Mouse (Mus musculus) spleen, postnatal 4 days (tissue): ENCODE measurements around the gene Taf1.

Experiments used
- DNase-seq, 2 experiments: peaks; one replicate each; pipeline ENCODE4 v3.0.0; 2022; ENCODE audit warnings: low spot score in 2 of 2

The Taf1 gene

DNA sequence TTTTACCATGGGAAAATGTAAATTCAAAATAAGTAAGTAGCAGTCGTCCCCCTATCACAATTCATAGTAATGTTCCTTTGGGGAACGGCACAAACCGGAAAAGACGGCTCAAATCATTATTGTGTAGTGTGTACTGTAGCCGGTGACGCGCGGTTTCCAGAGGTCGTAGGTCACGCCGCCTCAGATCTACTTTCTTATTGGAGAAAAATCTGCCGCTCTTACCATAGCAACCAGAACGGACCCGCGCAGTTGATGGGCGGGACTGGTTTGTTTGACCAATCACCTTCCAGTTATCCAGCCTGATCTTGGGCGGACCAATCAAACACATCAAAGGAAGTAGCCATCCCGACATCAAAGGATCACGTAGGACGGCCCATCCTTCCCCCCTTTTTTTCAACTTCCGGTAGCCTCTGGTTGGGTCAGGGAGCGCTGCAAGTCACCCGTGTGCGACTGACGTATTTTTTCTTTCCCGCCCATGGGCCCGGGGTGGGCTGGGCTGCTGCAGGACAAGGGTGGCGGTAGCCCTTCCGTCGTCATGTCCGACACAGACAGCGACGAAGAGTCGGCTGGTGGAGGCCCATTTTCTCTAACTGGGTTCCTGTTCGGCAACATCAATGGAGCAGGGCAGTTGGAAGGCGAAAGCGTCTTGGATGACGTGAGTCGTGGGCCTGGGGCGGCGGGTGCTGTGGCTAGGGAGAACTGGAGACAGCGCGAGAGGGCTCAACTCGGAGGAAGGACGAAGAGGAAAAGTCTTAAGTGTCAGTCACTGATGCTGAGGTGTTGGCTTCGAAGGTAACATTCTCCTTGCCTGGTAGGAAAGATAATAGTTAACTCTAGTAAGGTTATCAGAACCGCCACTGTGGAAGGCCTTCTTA lies at the start of gene Taf1:
Gene Taf1, plus strand, starts transcription at position 388 of the 875 bp plus-strand sequence.
- peak; percentile 88 to 90 for DNase-seq

GRCm38 (mm10) chrX:101486487-101487152 lies 45.9 kb upstream of the Taf1 start:
- DNase-seq, result peak; percentile 16 to 71

DNA sequence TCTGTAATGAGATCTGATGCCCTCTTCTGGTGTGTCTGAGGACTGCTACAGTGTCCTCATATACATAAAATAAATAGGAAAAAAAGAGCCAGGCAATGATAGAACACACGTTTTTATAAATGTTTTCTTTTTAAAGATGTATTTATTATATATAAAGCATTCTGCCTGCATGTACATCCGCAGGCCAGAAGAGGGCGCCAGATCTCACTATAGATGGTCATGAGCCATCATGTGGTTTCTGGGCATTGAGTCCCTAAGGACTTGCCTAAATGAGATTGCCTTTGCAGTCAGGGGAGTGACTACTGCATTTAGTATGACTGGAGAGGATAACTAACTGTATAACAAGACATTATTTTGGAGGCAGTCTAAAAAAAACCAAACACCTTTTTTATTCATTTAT lies 27.9 kb upstream of the Taf1 start:
- DNase-seq, result peak; percentile 16 to 68

- no peak for DNase-seq
Observed at GRCm38 (mm10) chrX:101515710-101516109, 16.8 kb upstream of the Taf1 start.

DNA sequence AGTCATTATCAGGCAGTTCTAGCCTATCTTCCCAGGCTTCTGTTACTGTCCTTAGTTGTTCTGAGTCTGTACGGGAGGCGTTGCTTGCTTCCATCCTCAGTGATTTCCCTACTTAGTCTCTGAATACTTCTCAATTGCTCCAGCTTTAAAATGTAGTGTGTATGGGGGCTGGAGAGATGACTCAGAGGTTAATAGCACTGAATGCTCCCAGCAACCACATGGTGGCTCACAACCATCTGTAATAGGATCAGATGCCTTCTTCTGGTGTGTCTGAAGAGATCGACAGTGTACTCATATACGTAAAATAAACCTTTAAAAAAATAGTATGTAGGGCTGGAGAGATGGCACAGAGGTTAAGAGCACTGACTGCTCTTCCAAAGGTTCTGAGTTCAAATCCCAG lies 14.5 kb upstream of the Taf1 start:
- DNase-seq, result no peak

DNA sequence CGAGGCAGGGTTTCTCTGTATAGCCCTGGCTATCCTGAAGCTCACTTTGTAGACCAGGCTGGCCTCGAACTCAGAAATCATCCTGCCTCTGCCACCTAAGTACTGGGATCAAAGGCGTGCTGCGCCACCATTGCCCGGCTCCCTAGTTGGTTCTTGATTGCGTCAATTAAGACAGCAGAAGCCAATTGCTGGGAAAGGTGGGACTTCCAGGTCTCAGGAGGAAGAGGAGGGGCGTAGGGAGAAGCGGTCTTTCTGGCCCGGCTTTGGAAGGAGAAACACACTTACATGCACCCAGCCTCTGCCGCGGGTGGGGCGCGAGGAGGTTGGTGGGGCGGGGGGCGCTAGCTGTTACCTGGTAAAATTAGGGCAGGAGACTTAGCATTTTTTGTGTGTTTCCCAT lies 10.5 kb upstream of the Taf1 start:
- peak in 1 of 2 experiments; percentile 62 for DNase-seq

- peak in 1 of 2 experiments; percentile 62 for DNase-seq
Observed at GRCm38 (mm10) chrX:101527356-101527755, 5.2 kb upstream of the Taf1 start.

DNA sequence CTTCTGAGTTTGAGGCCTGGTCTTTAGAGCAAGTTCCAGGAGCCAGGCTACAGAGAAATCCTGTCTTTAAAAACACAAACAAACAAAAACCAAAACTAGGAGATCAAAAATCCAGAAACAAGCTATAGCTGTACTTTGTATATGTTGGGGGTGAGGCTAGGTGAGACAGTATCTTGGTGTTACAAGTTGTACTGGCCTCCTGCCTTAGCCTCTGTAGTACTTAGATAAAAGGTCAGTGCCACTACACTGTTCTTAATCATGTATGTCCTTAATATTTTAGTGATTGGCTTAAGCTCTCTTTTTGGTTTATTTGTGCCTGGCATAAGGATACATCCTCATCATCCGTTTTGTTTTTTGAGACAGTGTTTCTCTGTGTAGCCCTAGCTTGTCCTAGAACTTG lies 52.9 kb downstream of the Taf1 start:
- no peak for DNase-seq

DNA sequence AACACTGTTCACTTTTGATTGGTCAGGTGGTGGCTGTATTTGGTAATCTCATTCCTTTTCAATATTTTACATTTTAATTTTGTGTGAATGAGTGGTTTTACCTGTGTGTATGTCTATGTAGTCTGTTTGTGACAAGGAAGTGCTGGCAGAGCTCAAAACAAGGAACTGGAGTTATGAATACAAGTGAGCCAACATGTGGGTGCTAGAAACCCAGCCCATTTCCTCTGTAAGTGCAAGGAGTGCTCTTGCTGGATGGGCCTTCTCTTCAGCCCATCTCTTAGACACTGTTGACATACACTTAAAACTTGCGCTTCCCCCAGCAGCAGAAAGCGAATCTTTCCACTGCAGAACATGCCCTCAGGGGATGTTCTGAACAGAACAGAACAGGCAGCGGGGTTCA lies 83.6 kb downstream of the Taf1 start:
- no peak for DNase-seq

- no peak for DNase-seq
Observed at GRCm38 (mm10) chrX:101617889-101618288, 85.4 kb downstream of the Taf1 start.

DNA sequence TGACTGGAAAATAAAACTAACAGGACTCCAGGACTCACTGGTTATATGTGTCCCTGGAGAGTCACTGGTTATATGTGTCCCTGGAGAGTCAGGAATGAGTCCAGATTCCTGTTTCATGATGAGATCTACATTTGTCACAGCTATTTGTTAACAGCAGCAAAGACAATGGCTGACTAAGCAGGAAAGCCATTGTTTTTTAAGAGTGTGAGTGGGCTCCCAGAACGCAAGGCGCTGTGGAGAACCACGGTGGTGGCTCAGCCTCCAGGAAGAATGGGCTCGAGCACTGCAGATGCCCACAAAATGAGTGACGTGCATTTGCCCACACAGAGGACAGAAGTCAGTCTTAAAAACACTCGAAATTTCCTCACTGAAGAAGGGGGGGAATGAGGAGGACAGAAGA lies 87.8 kb downstream of the Taf1 start:
- DNase-seq, result no peak

GRCm38 (mm10) chrX:101622539-101622938 lies 90.0 kb downstream of the Taf1 start:
- DNase-seq, result no peak

- no peak for DNase-seq
Observed at GRCm38 (mm10) chrX:101636821-101637525, 104.4 kb downstream of the Taf1 start.

DNA sequence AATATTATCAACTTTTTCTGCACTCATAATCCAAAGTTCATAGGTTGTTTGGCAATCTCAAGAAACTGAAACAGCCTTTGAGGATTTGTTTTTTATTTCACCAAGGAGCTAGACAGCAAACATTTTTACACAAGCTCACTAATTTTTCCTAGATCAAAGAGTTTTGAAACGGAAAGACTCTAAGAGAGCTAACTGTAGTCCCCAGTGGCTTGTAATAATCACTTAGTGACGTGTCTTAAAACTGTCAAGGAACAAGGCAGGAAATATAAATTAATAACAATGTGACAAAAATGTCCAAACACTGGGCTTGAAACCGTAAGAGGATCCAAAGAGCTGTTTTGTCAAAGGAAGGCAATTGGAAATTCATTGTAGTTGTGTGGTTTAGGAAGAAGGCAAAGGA lies 106.3 kb downstream of the Taf1 start:
- DNase-seq, result no peak

DNA sequence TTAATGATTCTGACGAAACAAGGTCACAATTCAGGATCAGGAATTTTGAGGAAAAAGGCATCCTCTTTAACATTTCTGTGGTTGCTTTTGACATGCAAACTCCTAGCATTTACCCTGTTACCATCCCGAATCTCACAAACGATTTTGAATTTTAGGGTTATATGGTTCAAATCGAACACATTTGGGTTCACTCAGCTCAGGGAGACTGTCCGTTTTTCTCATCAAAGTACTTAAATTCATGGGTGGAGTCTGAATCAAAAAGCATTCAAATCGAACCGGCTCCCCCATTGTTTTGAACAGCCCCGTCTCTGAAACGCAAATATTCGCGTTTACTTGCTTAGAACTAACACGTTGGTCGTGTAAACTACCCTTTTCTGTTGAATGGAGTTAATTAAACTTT lies 106.8 kb downstream of the Taf1 start:
- no peak for DNase-seq

- peak; percentile 84 to 86 for DNase-seq
Observed at GRCm38 (mm10) chrX:101639741-101640166, 107.2 kb downstream of the Taf1 start, which contains the start of gene Ogt. Ogt (plus strand) TSS chrX:101640060.

- peak; percentile 41 to 71 for DNase-seq
Observed at GRCm38 (mm10) chrX:101640194-101641160, 107.9 kb downstream of the Taf1 start.

GRCm38 (mm10) chrX:101641161-101641530 lies 108.6 kb downstream of the Taf1 start:
- DNase-seq, result no peak

GRCm38 (mm10) chrX:101642091-101642490 lies 109.6 kb downstream of the Taf1 start:
- no peak for DNase-seq

DNA sequence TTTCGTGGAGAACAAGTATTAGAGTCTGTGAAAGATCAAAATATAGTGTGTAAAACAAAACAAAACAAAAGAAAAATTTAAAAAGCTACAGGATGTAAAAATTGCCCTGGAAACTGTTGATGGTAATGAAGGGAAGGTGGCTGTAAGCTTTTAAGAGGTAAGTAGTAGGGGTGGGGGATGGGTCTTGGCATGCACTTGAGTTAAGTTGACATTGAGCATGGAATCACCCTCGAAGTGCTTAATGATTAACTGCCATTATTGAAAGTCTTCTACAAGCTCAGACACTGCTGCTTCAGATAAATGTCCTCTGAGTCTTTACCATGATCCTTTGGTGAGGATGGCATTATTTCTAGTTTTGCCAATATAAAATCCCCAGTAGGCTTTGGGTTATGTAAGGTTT lies 112.8 kb downstream of the Taf1 start:
- DNase-seq, result no peak

- no peak for DNase-seq
Observed at GRCm38 (mm10) chrX:101646621-101647020, 114.1 kb downstream of the Taf1 start.
